Mouse (Mus musculus): ENCODE measurements around the gene Pard3.

- TF ChIP-seq POLR2A (IDR thresholded peaks at IDR 0.05; ENCODE audit: low read depth, low read length), result no peak
- no peak for TF ChIP-seq CTCF (conservative IDR thresholded peaks at IDR 0.05; ENCODE audit: insufficient read depth, insufficient read length, low read depth, low read length)
These were observed 77.3 kb downstream of the Pard3 start for GRCm38 (mm10) chr8:127140945-127141344.
